Mouse (Mus musculus) kidney, adult 2 months (tissue): ENCODE measurements at regions not wholly inside any gene's neighbourhood (a gene's known extent, or its start where the extent isn't known, plus 50 kb on each side); places are given as distances from the start of the nearest gene placed in this dataset.

Experiments
- DNase-seq: peaks from one replicate; pipeline ENCODE4 v3.0.0; 2021
- H3K27ac ChIP-seq: fragments of 200-500 bp; 2 replicates; pipeline ENCODE4 v1.5.1; 2012; ENCODE audit warnings: low read depth, low read length, control low read depth, inconsistent platforms; ENCODE audit not compliant: insufficient read depth
- H3K27me3 ChIP-seq: fragments of 200-500 bp; replicated peaks from 2 replicates; pipeline ENCODE4 v1.6.1; 2012; ENCODE audit warnings: mild to moderate bottlenecking, moderate library complexity, low read length, inconsistent platforms; ENCODE audit not compliant: control insufficient read depth, insufficient read depth
- H3K36me3 ChIP-seq: fragments of 200-500 bp; 2 replicates; pipeline ENCODE4 v1.6.1; 2012; ENCODE audit warnings: mild to moderate bottlenecking, moderate library complexity, low read length, inconsistent platforms; ENCODE audit not compliant: control insufficient read depth, insufficient read depth
- H3K4me1 ChIP-seq: fragments of 200-500 bp; 2 replicates; pipeline ENCODE4 v1.6.1; 2011; ENCODE audit warnings: low read length; ENCODE audit not compliant: control insufficient read depth, insufficient read depth
- H3K4me3 ChIP-seq: fragments of 200-500 bp; 2 replicates; pipeline ENCODE4 v1.5.1; 2011; ENCODE audit warnings: mild to moderate bottlenecking, low read depth, low read length, control low read depth; ENCODE audit not compliant: insufficient read depth
- CTCF ChIP-seq: fragments of 200-500 bp; conservative IDR thresholded peaks from 2 replicates; pipeline ENCODE4 v1.5.1; 2011; ENCODE audit warnings: low read depth, mild to moderate bottlenecking, control low read depth, low read length, moderate library complexity, mixed read lengths; ENCODE audit not compliant: insufficient read depth, insufficient read length
- POLR2A ChIP-seq: fragments of 200-500 bp; IDR thresholded peaks from one replicate; pipeline ENCODE4 v1.6.1; 2011; ENCODE audit warnings: low read depth, low read length, control low read depth
- WGBS: fragments of 180-500 bp; shearing (Covaris S2); methylation state at CpG from one replicate; pipeline ENCODE4 v1.1.7; 2018; 5-methylcytosine and 5-hydroxymethylcytosine counted together

DNA sequence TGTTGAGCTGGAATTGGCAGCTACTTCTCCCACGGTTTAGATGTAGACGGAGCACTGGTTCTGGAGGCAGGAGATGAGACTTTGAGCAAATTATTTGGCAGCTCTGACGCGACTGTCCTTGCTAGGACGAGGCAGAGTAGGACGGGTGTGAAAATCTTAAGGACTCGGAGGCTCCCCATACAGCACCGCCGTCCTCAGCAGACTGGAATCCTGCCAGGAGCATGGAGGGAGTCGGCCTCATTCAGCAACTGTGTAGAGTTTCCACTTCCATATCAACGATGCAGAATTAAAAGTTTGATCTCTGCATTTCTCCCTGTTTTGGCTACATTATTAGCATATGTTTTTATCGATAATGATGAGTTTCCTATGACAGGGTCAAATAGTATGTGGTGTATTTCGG is 117.7 kb upstream of the Plcz1 start:
- Histone ChIP-seq H3K27ac (no peak overlapping the region), H3K36me3 (no peaks in the 10 kb centered on the region), H3K27me3 (no peaks in the 10 kb centered on the region), H3K4me3 (no peak overlapping the region), H3K4me1 (no peaks in the 10 kb centered on the region)
- WGBS, result 78% methylated on average over 13 of the region's 13 CpGs
- no peak for DNase-seq
- no peak for TF ChIP-seq CTCF
- TF ChIP-seq POLR2A, result no peak

DNA sequence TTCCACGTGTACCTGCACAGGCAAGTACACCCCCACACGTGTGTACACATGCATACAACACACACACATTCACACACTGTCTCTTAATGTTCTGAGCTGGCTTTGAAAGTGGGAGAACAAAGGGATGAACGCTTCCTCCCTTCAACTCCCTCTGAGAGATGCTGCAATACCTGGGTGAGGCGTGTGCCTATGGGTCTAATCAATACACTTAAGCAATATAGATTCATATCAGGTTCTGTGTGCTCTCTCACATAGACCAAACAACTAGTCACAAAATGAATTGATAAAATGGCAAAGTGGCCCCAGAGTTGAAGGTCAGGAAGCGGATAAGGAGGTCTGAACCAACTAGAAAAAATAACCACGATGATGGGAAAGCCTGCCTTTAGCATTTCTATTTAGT is 116.1 kb upstream of the Plcz1 start:
- Histone ChIP-seq H3K27me3 (no peaks in the 10 kb centered on the region), H3K4me1 (no peaks in the 10 kb centered on the region), H3K27ac (no peak overlapping the region), H3K4me3 (no peak overlapping the region), H3K36me3 (no peaks in the 10 kb centered on the region)
- no peak for DNase-seq
- TF ChIP-seq CTCF (no peak), POLR2A (no peak)
- 81% methylated on average over 6 of the region's 6 CpGs for WGBS

DNA sequence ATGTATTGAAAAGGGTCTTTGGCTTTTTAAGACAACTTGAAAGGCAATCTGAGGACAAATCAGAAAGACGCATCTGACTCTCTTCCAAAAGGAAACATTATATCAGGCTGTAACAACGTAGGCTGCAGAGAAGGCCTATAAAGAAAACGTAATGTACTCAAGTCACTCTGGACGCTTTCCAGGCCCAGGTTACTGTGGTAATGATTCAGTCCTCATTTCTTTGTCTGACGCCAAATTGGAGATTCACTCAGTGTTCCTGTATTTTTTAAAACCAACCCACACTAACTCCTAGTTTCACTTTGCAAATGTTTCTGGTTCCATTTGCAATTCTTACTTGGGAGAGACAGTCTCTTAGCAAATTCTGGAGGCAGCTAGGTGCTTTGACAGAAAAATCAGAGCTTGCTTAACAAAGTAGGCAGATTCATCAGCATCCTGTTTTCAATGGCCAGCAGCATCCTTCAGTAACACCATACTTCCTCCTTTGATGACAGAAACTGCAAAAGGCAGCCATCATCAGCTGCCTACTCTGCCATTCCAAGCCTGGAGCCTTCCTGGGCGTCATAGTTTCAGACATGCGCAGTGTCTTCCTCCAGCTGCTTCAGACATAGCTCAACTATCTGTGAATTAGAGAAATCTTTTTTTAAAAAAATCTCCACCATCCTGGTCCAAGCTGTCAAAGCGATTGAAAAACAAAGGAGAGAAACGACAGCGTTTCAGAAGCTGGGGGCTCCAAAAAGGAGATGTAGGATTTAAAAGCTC is 111.3 kb upstream of the Plcz1 start:
- WGBS, result 68% methylated on average over 10 of the region's 10 CpGs
- H3K4me3 ChIP-seq, result no peak overlapping the region
- DNase-seq, result no peak
- H3K4me1 ChIP-seq, result peaks cover 14% of the 10 kb centered on the region
- no peaks in the 10 kb centered on the region for H3K27me3 ChIP-seq
- no peaks in the 10 kb centered on the region for H3K36me3 ChIP-seq
- no peak overlapping the region for H3K27ac ChIP-seq
- TF ChIP-seq POLR2A (no peak), CTCF (no peak)

DNA sequence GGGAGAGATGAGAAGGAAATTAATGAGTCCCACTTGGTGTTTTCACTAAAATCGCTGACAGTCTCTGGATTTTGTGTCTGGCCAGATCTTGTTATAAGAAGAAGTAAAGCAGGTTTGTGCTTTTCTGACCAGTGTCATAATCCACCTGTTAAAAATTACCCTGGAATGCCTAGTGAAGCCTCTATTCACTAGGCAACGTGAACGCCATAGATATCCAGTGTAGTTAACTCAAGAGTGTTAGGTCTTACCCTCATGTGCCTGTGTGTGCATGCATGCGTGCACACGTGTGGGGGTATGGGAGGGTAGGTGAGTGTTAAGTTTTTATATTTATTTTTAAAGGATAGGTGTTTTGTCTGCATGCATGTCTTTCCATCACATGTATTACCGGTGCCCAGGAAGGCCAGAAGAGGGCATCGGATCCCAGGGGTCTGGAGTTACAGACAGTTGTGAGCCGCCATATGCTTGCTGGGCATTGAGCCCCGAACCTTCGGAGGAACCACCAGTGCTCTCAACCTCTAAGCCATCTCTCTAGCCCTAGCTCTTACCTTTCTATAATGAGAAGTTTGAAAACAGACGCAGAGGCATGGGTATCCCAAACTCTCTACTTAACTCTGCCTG is 107.5 kb upstream of the Plcz1 start:
- peak; percentile 41 for TF ChIP-seq CTCF
- no peak for TF ChIP-seq POLR2A
- no peak overlapping the region for H3K4me3 ChIP-seq
- no peaks in the 10 kb centered on the region for H3K27me3 ChIP-seq
- peak; percentile 60 for DNase-seq
- WGBS, result 60% methylated on average over 11 of the region's 11 CpGs
- H3K4me1 ChIP-seq, result peaks cover 20% of the 10 kb centered on the region
- H3K36me3 ChIP-seq, result no peaks in the 10 kb centered on the region
- H3K27ac ChIP-seq, result peak overlapping the region; percentile 61

DNA sequence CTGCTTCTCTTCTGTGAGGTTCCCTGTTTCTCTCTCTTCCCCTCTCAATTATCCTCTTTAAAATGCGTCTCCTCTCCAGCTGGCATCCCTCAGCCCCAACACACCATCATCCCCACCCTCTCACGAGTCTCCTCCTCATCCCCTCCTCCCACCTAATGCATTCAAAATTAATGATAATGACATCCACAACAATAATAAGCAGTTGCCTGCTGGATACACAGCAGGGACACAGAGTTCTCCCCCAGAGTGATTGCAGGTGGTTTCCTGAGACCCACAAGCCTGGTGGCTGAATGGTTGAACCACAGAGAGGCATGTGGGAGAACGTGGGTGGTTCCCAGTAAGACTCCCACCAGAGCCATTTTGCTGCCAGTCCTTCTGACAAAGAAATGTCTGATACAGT is 106.9 kb upstream of the Plcz1 start:
- H3K4me3 ChIP-seq, result no peak overlapping the region
- H3K27ac ChIP-seq, result peak overlapping the region; percentile 61
- no peaks in the 10 kb centered on the region for H3K36me3 ChIP-seq
- no peak for DNase-seq
- peaks cover 20% of the 10 kb centered on the region for H3K4me1 ChIP-seq
- no peak for TF ChIP-seq CTCF
- TF ChIP-seq POLR2A, result no peak
- WGBS, result 20% methylated on average over 3 of the region's 3 CpGs
- no peaks in the 10 kb centered on the region for H3K27me3 ChIP-seq

DNA sequence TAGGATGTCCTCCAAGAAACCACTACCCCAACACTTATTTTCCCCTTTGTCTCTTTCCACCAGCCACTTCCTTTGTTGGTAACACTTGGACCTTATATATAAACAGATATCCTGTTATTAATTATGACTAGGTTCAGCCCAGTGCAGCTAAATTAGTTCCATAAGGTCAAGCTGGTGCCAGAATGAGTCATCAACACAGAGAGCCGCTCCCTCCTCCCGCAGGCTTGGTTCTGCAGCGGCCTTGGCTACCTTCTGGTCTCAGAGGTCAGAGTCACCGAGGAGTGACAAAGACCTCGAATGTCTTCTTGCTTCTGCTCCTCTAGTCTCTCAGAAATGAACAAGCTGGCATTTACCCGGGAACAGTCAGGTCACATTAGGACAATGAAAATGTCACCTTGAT is 106.5 kb upstream of the Plcz1 start:
- H3K4me3 ChIP-seq, result no peak overlapping the region
- H3K27ac ChIP-seq, result no peak overlapping the region
- DNase-seq, result peak; percentile 65
- 16% methylated on average over 6 of the region's 6 CpGs for WGBS
- H3K27me3 ChIP-seq, result no peaks in the 10 kb centered on the region
- TF ChIP-seq CTCF, result no peak
- TF ChIP-seq POLR2A, result no peak
- peaks cover 20% of the 10 kb centered on the region for H3K4me1 ChIP-seq
- H3K36me3 ChIP-seq, result no peaks in the 10 kb centered on the region

DNA sequence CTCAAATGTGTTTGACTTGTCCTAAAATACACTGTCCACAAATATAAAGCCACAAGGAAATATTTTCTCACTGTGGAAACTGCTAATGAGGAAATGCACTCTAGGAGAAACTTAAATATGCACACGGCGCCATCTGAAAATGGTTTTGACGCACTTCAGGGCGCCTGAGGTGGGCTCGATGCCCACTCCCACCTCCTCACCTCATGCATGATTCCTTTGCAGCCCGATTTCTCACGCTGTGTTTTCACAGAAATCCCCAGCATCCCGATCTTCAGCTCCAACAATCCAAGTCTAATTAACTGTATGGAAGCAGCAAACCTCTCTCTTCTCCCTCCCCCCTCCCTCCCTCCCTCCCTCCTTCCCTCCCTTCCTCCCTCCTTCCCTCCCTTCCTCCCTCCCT is 92.5 kb upstream of the Plcz1 start:
- no peak for DNase-seq
- Histone ChIP-seq H3K27me3 (no peaks in the 10 kb centered on the region), H3K27ac (no peak overlapping the region), H3K4me1 (no peaks in the 10 kb centered on the region), H3K36me3 (no peaks in the 10 kb centered on the region), H3K4me3 (no peak overlapping the region)
- TF ChIP-seq POLR2A (no peak), CTCF (no peak)
- 70% methylated on average over 8 of the region's 8 CpGs for WGBS
